Mouse (Mus musculus) myocyte (in vitro differentiated cells): ENCODE data around the gene Crisp2. TPM values are rescaled to one million over a fixed set of nuclear protein-coding genes. Genes with fewer than 3 reads are reported as not detected.

ENCODE experiments used
- H3K27me3 ChIP-seq: one replicate; pipeline ENCODE4 v1.6.1; 2011; ENCODE audit not compliant: control insufficient read depth, insufficient read depth, insufficient read length
- H3K36me3 ChIP-seq: one replicate; pipeline ENCODE4 v1.6.1; 2011; ENCODE audit not compliant: control insufficient read depth, insufficient read depth
- H3K4me2 ChIP-seq: one replicate; pipeline ENCODE4 v1.6.1; 2011; ENCODE audit warnings: low read depth, control low read depth
- H3K4me3 ChIP-seq: one replicate; pipeline ENCODE4 v1.5.1; 2011; ENCODE audit warnings: mild to moderate bottlenecking, control low read depth, moderate library complexity
- H3K79me2 ChIP-seq: one replicate; pipeline ENCODE4 v1.6.1; 2011; ENCODE audit not compliant: control insufficient read depth, insufficient read depth
- H3ac ChIP-seq: one replicate; pipeline ENCODE4 v1.6.1; 2011; ENCODE audit not compliant: control insufficient read depth, insufficient read length
- CEBPB ChIP-seq: IDR thresholded peaks from 2 replicates; pipeline ENCODE4 v1.6.1; 2011; ENCODE audit warnings: mild to moderate bottlenecking, moderate library complexity; ENCODE audit not compliant: poor library complexity, insufficient read depth, severe bottlenecking
- E2F4 ChIP-seq: IDR thresholded peaks from one replicate; pipeline ENCODE4 v1.6.1; 2011; ENCODE audit warnings: mild to moderate bottlenecking, control low read depth, moderate library complexity; ENCODE audit not compliant: insufficient read depth
- MYOD1 ChIP-seq, 3 experiments: IDR thresholded peaks; one replicate each; pipeline ENCODE4 v1.6.1; 2011; ENCODE audit warnings: control low read depth in 2 of 3, low read depth in 2 of 3, mild to moderate bottlenecking in 2 of 3, moderate library complexity in 1 of 3; ENCODE audit not compliant: insufficient read length in 2 of 3, control insufficient read depth in 1 of 3
- MYOG ChIP-seq, 3 experiments: IDR thresholded peaks; one replicate each; pipeline ENCODE4 v1.6.1; 2011; ENCODE audit warnings: control low read depth in 2 of 3, low read depth in 2 of 3, mild to moderate bottlenecking in 2 of 3; ENCODE audit not compliant: insufficient read length in 2 of 3, control insufficient read depth in 1 of 3, insufficient read depth in 1 of 3
- POLR2A ChIP-seq: IDR thresholded peaks from one replicate; pipeline ENCODE4 v1.6.1; 2011; ENCODE audit warnings: low read depth, mild to moderate bottlenecking, control low read depth, moderate library complexity; ENCODE audit not compliant: insufficient read length
- TCF12 ChIP-seq: IDR thresholded peaks from one replicate; pipeline ENCODE4 v1.6.1; 2011; ENCODE audit warnings: mild to moderate bottlenecking, control low read depth; ENCODE audit not compliant: poor library complexity, insufficient read depth, severe bottlenecking
- USF1 ChIP-seq: IDR thresholded peaks from one replicate; pipeline ENCODE4 v1.6.1; 2011; ENCODE audit warnings: low read depth, mild to moderate bottlenecking, control low read depth, moderate library complexity
- polyA plus RNA-seq: library from polyadenylated mRNA; unstranded; fragments of >200 nt; fragmentation: generic; extraction: Trizol; gene quantifications from one replicate; pipeline ENCODE4 v1.2.1, GENCODE M21; 2012; ENCODE audit warnings: missing spikeins

The Crisp2 gene
- polyA plus RNA-seq, 1 experiment, result not detected

- Histone ChIP-seq H3K4me2 (no peak overlapping the region), H3ac (no peak overlapping the region), H3K4me3 (no peak overlapping the region), H3K79me2 (no peaks in the 10 kb centered on the region), H3K27me3 (no peaks in the 10 kb centered on the region), H3K36me3 (no peaks in the 10 kb centered on the region)
- no peak for TF ChIP-seq E2F4
- no peak for TF ChIP-seq POLR2A
- TF ChIP-seq TCF12, result no peak
- TF ChIP-seq MYOD1 (IDR thresholded peaks at IDR 0.05; ENCODE audit: control insufficient read depth in 1 of 3, insufficient read length in 2 of 3, low read depth in 2 of 3), result no peak
- TF ChIP-seq USF1, result no peak
- TF ChIP-seq CEBPB, result no peak
- TF ChIP-seq MYOG (IDR thresholded peaks at IDR 0.05; ENCODE audit: control insufficient read depth in 1 of 3, insufficient read depth in 1 of 3, insufficient read length in 2 of 3, low read depth in 2 of 3), result no peak
Measured at GRCm38 (mm10) chr17:40716273-40716672, 90.5 kb downstream of the Crisp2 start.

Other genes starting within 250 kb of the Crisp2 start
- gene Esp6, start 245.5 kb downstream of the Crisp2 start, polyA plus RNA-seq, result not detected
- gene Esp4, start 208.4 kb downstream of the Crisp2 start, polyA plus RNA-seq, result not detected
- not detected for gene Esp3, start 174.9 kb downstream of the Crisp2 start, polyA plus RNA-seq
- gene Esp1, start 79.9 kb downstream of the Crisp2 start, polyA plus RNA-seq, result not detected
- gene Rhag, start 4.1 kb upstream of the Crisp2 start, polyA plus RNA-seq, result not detected
- gene 9130008F23Rik, start 73.6 kb upstream of the Crisp2 start, polyA plus RNA-seq, result 1.2 TPM
- gene Glyatl3, start 107.3 kb upstream of the Crisp2 start, polyA plus RNA-seq, result not detected
- 9.3 TPM for gene Mut, start 127.7 kb upstream of the Crisp2 start, polyA plus RNA-seq
- gene Cenpq, start 128.0 kb upstream of the Crisp2 start, polyA plus RNA-seq, result 4.9 TPM